Mouse (Mus musculus): ENCODE measurements at regions not wholly inside any gene's neighbourhood (a gene's known extent, or its start where the extent isn't known, plus 50 kb on each side); places are given as distances from the start of the nearest gene placed in this dataset.

DNA sequence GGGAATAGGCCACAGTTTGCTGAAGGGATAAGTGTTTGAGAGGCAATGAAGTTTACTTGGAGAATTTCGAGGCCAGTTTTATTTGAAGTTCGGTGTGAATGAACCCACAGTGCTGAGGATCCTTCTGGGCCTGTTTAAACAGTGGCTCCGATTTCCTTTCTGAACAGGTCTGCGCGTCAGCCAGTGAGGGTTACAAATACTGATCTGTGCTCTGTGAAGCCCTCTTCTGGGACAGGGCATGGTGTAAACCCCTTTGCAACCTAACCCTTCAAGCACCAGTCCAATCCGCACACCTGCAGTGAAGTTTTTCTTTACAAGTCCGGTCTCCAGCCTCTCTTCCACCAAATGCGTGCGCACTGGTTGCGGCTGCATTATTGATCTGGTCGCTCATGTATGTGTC lies 133.1 kb downstream of the Ndfip2 start:
- no peak for DNase-seq (ENCODE audit: low read depth)
- TF ChIP-seq CTCF (IDR thresholded peaks at IDR 0.05; ENCODE audit: borderline replicate concordance, extremely low read depth, insufficient read depth, insufficient read length) (no peak), POLR2A (IDR thresholded peaks at IDR 0.05; ENCODE audit: borderline replicate concordance, extremely low read depth, insufficient read depth, insufficient read length, poor library complexity, severe bottlenecking) (no peak)

GRCm38 (mm10) chr14:105385119-105385518 lies 126.7 kb downstream of the Ndfip2 start:
- no peak for DNase-seq (ENCODE audit: low read depth)
- TF ChIP-seq POLR2A (IDR thresholded peaks at IDR 0.05; ENCODE audit: borderline replicate concordance, extremely low read depth, insufficient read depth, insufficient read length, poor library complexity, severe bottlenecking) (no peak), CTCF (IDR thresholded peaks at IDR 0.05; ENCODE audit: borderline replicate concordance, extremely low read depth, insufficient read depth, insufficient read length) (no peak)

DNA sequence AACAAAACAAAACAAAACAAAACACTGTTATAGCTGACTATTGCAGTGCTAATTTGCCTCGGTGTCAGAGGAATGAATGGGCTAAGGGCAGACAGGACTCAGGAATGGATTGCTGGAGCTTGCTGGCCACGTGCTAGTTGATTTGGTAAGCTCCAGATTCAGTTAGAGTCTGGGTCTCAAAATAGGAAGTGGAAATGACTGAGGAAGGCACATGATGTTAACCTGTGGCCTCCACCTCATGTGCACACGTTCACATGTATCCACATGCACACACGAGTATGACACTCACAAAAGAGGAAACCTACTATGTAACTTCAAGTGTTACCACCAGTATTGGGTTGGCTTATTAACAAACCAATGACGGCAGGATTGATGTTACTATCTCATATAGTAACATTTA lies 125.0 kb downstream of the Ndfip2 start:
- no peak for DNase-seq (ENCODE audit: low read depth)
- TF ChIP-seq POLR2A (IDR thresholded peaks at IDR 0.05; ENCODE audit: borderline replicate concordance, extremely low read depth, insufficient read depth, insufficient read length, poor library complexity, severe bottlenecking) (no peak), CTCF (IDR thresholded peaks at IDR 0.05; ENCODE audit: borderline replicate concordance, extremely low read depth, insufficient read depth, insufficient read length) (no peak)

DNA sequence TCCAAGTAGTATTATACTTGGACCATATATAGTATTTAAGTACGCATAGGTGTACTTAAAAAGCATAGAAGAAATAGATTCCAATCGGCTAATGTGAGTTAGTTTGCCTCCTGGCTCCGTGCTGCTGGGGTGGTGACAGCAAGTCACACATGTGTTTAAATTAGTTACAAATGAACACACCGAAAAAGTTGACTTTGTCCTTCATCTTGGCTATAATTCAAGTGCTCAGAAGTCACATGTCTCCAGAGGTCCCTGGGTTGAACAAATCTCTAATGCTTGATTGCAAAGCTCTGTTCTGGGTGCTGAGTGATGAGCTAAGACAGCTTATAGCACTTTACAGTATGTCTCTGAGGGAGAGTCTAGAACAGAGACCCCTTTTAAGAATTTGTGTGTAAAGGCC lies 121.7 kb downstream of the Ndfip2 start:
- TF ChIP-seq CTCF (IDR thresholded peaks at IDR 0.05; ENCODE audit: borderline replicate concordance, extremely low read depth, insufficient read depth, insufficient read length) (no peak), POLR2A (IDR thresholded peaks at IDR 0.05; ENCODE audit: borderline replicate concordance, extremely low read depth, insufficient read depth, insufficient read length, poor library complexity, severe bottlenecking) (no peak)

GRCm38 (mm10) chr14:105377770-105378169 lies 119.4 kb downstream of the Ndfip2 start:
- DNase-seq (ENCODE audit: low read depth): peak; percentile 63
- TF ChIP-seq POLR2A (IDR thresholded peaks at IDR 0.05; ENCODE audit: borderline replicate concordance, extremely low read depth, insufficient read depth, insufficient read length, poor library complexity, severe bottlenecking) (no peak), CTCF (IDR thresholded peaks at IDR 0.05; ENCODE audit: borderline replicate concordance, extremely low read depth, insufficient read depth, insufficient read length) (no peak)

More for the DNA sequence above, 121.7 kb downstream of the Ndfip2 start:
- DNase-seq (ENCODE audit: low read depth): no peak

GRCm38 (mm10) chr14:105377035-105377621 lies 118.8 kb downstream of the Ndfip2 start:
- DNase-seq (ENCODE audit: low read depth): no peak
- TF ChIP-seq CTCF (IDR thresholded peaks at IDR 0.05; ENCODE audit: borderline replicate concordance, extremely low read depth, insufficient read depth, insufficient read length) (no peak), POLR2A (IDR thresholded peaks at IDR 0.05; ENCODE audit: borderline replicate concordance, extremely low read depth, insufficient read depth, insufficient read length, poor library complexity, severe bottlenecking) (no peak)

- no peak for TF ChIP-seq CTCF (IDR thresholded peaks at IDR 0.05; ENCODE audit: borderline replicate concordance, extremely low read depth, insufficient read depth, insufficient read length)
- TF ChIP-seq POLR2A (IDR thresholded peaks at IDR 0.05; ENCODE audit: borderline replicate concordance, extremely low read depth, insufficient read depth, insufficient read length, poor library complexity, severe bottlenecking): no peak
- no peak for DNase-seq (ENCODE audit: low read depth)
Measured at GRCm38 (mm10) chr14:105369637-105370435, 111.5 kb downstream of the Ndfip2 start.

DNA sequence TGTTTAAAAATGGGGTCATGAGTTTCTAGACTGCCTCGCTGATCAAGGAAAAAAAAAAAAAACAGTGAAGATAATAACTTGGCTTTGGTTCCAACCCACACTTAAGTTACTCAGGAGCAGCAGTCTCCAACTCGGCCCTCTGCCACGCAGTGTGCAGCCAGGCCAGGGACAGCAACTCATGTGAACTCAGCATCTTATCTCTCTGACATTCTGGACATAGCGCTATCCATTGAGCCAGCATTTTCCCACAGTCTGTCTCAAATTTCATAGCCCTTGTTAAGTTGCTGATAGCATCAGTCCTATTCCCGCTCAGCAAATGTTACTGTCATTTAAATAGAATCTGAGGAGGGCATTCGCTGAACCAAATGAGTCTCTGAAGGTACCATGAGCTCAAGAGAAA lies 102.2 kb downstream of the Ndfip2 start:
- TF ChIP-seq POLR2A (IDR thresholded peaks at IDR 0.05; ENCODE audit: borderline replicate concordance, extremely low read depth, insufficient read depth, insufficient read length, poor library complexity, severe bottlenecking) (no peak), CTCF (IDR thresholded peaks at IDR 0.05; ENCODE audit: borderline replicate concordance, extremely low read depth, insufficient read depth, insufficient read length) (no peak)
- no peak for DNase-seq (ENCODE audit: low read depth)

DNA sequence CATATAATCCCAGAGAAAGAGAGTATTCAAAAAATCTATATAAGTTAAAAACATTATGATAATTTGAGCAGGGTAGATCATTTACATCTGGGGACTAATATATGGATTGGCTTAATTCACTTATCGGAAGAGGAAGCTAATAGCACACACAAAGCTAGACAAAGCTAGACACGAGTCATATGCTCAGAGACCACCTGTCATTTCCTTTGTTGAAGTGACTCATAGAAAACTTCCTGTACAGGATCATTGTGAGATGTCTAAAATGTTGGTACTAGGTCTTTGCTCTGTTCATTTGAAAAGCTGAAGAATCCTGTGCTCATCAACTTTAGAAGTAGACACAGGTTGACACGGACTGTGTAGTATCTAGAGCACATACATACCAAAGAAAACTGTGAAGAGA lies 101.5 kb downstream of the Ndfip2 start:
- no peak for TF ChIP-seq CTCF (IDR thresholded peaks at IDR 0.05; ENCODE audit: borderline replicate concordance, extremely low read depth, insufficient read depth, insufficient read length)
- no peak for DNase-seq (ENCODE audit: low read depth)

Data from brain, embryonic 14.5 days (tissue).